Mouse (Mus musculus) midbrain, embryonic 16.5 days (tissue): ENCODE measurements at regions not wholly inside any gene's neighbourhood (a gene's known extent, or its start where the extent isn't known, plus 50 kb on each side); places are given as distances from the start of the nearest gene placed in this dataset.

ENCODE experiments used
- ATAC-seq: fragments of 200-750 bp; cut with Nextera tagmentation; 2 replicates; pipeline ENCODE4 v1.8.0; 2017; ENCODE audit warnings: moderate TSS enrichment
- H3K27ac ChIP-seq: fragments of 300-500 bp; sonication (generic); 2 replicates; pipeline ENCODE4 v1.5.1; 2014; ENCODE audit warnings: mild to moderate bottlenecking, low read length, mixed read lengths
- H3K27me3 ChIP-seq: fragments of 300-500 bp; sonication (generic); 2 replicates; pipeline ENCODE4 v1.6.1; 2014; ENCODE audit warnings: low read depth, low read length, mixed read lengths; ENCODE audit not compliant: control insufficient read depth, insufficient read depth
- H3K36me3 ChIP-seq: fragments of 300-500 bp; sonication (generic); 2 replicates; pipeline ENCODE4 v1.6.1; 2014; ENCODE audit warnings: mild to moderate bottlenecking, low read length, moderate library complexity, mixed read lengths; ENCODE audit not compliant: control insufficient read depth, insufficient read depth
- H3K4me1 ChIP-seq: fragments of 300-500 bp; sonication (generic); 2 replicates; pipeline ENCODE4 v1.6.1; 2014; ENCODE audit warnings: mild to moderate bottlenecking, low read length, mixed read lengths; ENCODE audit not compliant: control insufficient read depth, insufficient read depth
- H3K4me2 ChIP-seq: fragments of 300-500 bp; sonication (generic); 2 replicates; pipeline ENCODE4 v1.6.1; 2014; ENCODE audit warnings: mild to moderate bottlenecking, low read length, mixed read lengths
- H3K4me3 ChIP-seq: fragments of 300-500 bp; sonication (generic); 2 replicates; pipeline ENCODE4 v1.5.1; 2014; ENCODE audit warnings: low read depth, mild to moderate bottlenecking, low read length, moderate library complexity, mixed read lengths
- H3K9ac ChIP-seq: fragments of 300-500 bp; sonication (generic); 2 replicates; pipeline ENCODE4 v1.6.1; 2014; ENCODE audit warnings: low read depth, low read length, mixed read lengths
- H3K9me3 ChIP-seq: fragments of 300-500 bp; sonication (generic); replicated peaks from 2 replicates; pipeline ENCODE4 v1.6.1; 2014; ENCODE audit warnings: mild to moderate bottlenecking, low read length, mixed read lengths; ENCODE audit not compliant: control insufficient read depth, poor library complexity, severe bottlenecking
- WGBS: fragments of 180-500 bp; shearing (Covaris S2); extraction: QIAGEN DNeasy Blood & Tissue Kit; methylation state at CpG from one replicate; pipeline ENCODE4 v1.1.7; 2014; 5-methylcytosine and 5-hydroxymethylcytosine counted together

DNA sequence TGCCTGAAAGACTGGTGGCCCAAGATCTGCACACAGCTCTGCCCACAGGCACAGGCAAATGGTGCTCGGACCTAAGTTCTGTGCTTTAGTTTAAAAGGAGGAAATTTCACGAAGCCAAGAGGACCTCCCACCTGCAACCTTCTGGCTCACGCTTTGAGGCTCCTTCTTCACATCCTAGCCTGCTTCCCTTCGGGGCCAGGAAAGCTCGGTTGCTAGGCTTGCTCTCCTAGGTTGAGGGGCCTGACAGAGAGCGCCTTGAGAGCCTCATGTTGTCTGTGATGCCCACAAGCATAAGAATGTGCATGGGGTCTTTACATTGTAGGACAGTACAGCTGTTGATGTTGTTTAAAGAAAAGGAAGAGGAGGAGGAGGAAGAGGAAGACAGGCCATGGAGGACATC is 123.9 kb upstream of the Sgk1 start:
- no peaks in the 10 kb centered on the region for H3K36me3 ChIP-seq
- no peaks in the 10 kb centered on the region for H3K9me3 ChIP-seq
- H3K9ac ChIP-seq: no peak overlapping the region
- ATAC-seq: no peak
- H3K4me1 ChIP-seq: peaks cover 5% of the 10 kb centered on the region
- H3K4me2 ChIP-seq: no peak overlapping the region
- 84% methylated on average over 6 of the region's 6 CpGs for WGBS
- no peaks in the 10 kb centered on the region for H3K27me3 ChIP-seq
- H3K4me3 ChIP-seq: no peak overlapping the region
- H3K27ac ChIP-seq: no peak overlapping the region

DNA sequence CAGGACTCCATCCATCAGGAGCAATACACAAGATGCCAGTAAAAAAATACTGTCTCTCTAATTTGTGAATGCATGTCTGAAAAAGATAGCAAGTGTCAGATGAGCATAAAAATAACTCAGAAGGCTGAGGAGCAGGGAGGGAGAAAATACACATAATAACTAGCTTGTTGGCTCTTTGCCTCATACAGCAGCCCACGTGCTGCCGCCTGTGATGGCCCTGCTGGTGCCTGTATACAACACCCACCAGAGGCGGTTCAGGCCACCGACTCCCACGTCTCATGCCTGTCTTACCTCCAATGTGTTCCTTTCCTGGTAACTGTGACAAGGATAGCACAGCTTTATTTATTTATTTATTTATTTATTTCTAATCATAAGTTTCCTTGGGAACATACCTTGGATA is 119.5 kb upstream of the Sgk1 start:
- Histone ChIP-seq H3K27ac (no peak overlapping the region), H3K9ac (no peak overlapping the region), H3K9me3 (no peaks in the 10 kb centered on the region), H3K36me3 (no peaks in the 10 kb centered on the region), H3K4me2 (no peak overlapping the region), H3K4me1 (no peaks in the 10 kb centered on the region), H3K4me3 (no peak overlapping the region), H3K27me3 (no peaks in the 10 kb centered on the region)
- WGBS: 88% methylated on average over 5 of the region's 5 CpGs
- ATAC-seq: no peak

DNA sequence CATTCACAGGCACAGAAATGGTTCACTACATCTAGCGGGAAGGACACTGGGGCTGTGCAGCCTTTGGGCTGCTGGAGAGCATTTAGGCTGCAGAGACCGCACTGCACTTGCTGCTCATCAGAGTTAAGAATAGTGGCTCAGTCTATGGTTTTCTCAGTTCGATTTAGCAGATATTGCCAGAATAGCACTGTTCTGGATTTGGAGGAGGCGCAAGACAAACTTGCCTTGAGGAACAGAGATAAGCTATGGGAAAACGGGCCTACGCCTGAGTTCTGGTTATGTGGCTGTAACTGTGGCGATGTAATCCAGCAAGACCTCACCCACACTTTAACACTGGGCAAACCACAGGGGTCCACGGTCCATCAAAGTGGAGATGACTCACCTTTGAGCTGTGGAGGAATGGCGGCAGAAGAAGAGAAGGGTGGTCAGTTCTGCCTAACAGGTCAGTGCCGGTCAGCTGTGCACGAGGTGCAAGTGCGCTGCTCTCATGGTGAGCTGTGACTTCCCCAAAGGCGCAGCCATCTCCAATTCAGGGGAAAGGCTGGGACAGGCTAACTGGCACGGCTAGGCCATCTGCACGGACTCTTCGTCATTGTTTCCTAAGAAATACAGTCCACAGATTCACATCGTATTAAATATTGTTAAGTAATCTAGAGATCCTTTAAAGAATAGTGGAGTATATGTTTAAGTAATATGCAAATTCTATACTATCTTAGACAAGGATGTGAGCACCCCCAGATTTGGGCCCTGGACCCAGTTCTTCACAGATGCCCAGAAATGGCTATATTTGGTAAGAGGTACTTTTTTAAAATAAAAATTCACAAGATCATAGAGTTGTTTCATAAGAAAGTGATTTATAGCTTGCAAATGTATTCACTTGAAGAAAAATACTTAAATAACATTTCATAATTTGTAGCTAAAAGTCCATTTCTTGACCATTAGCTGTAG is 118.7 kb upstream of the Sgk1 start:
- 93% methylated on average over 17 of the region's 17 CpGs for WGBS
- no peak for ATAC-seq

DNA sequence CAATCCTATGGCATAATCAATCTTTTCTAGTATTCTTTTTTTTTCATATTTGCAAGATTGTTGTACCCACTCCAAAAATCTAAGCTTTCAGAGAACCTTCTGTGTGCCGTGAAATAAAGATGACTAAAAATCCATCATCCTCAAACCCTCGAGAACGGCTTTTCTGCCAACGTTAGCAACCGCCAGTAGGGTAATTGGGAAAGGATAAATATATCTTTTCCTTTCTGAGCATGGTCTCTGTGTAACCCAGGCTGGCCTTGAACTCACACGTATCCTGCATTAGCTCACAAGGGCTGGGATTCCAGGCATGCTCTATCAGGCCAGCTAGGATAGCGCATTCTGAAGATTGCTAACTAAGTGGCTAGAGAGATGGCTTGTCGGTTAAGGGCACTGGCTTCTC is 117.9 kb upstream of the Sgk1 start:
- Histone ChIP-seq H3K4me1 (no peaks in the 10 kb centered on the region), H3K4me3 (no peak overlapping the region), H3K27ac (no peak overlapping the region), H3K9me3 (no peaks in the 10 kb centered on the region), H3K36me3 (no peaks in the 10 kb centered on the region), H3K9ac (no peak overlapping the region), H3K4me2 (no peak overlapping the region), H3K27me3 (no peaks in the 10 kb centered on the region)
- WGBS: 94% methylated on average over 8 of the region's 8 CpGs
- ATAC-seq: no peak

More for the DNA sequence above, 118.7 kb upstream of the Sgk1 start:
- Histone ChIP-seq H3K4me3 (no peak overlapping the region), H3K9me3 (no peaks in the 10 kb centered on the region), H3K4me2 (no peak overlapping the region), H3K27me3 (no peaks in the 10 kb centered on the region), H3K9ac (no peak overlapping the region), H3K27ac (no peak overlapping the region), H3K4me1 (no peaks in the 10 kb centered on the region), H3K36me3 (no peaks in the 10 kb centered on the region)

DNA sequence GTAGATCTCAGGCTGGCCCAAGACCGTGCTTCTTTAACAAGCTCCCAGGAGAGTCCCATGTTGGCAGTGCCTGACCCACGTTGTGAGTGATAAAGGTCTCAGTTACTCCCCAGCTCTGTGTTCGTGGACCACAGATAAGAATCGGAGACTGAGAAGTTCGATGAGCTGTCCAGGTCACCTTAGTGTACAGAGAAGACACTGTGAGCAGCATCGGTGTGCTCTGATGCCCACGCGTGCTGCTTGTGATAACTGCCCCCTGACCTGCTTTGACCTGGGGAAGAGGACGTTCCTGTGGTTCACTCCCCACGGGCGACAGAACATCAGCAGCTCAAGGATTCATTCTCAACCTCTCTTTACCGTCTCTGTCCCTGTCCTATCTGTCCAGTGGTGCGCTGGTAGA is 117.1 kb upstream of the Sgk1 start:
- no peak for ATAC-seq
- H3K27ac ChIP-seq: no peak overlapping the region
- no peaks in the 10 kb centered on the region for H3K4me1 ChIP-seq
- H3K9me3 ChIP-seq: no peaks in the 10 kb centered on the region
- no peaks in the 10 kb centered on the region for H3K27me3 ChIP-seq
- 78% methylated on average over 13 of the region's 13 CpGs for WGBS
- H3K4me2 ChIP-seq: no peak overlapping the region
- no peak overlapping the region for H3K9ac ChIP-seq
- no peaks in the 10 kb centered on the region for H3K36me3 ChIP-seq
- H3K4me3 ChIP-seq: no peak overlapping the region

DNA sequence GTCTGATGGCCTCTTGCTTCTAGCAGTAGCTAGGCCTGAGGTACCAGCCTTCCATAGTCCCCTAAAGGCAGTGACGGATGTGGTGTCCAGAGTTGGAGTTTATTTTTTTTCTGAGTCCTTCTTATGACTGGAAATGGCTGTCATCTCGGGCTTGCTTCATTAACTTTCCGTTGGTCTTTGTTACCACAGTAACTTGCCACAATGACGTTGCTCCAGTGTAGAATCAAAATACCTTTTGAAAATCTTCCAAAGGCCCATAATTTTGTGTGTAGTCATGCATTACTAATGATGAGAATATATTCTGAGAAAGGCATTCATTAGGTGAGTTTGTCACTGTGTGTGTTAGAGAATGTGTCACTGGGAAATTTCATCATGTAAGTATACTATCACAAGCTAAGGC is 108.4 kb upstream of the Sgk1 start:
- Histone ChIP-seq H3K9me3 (peaks cover 3% of the 10 kb centered on the region; the same call in 1 of the 2 replicates), H3K4me3 (no peak overlapping the region), H3K9ac (no peak overlapping the region), H3K27ac (no peak overlapping the region), H3K36me3 (no peaks in the 10 kb centered on the region), H3K4me1 (peaks cover 7% of the 10 kb centered on the region), H3K4me2 (no peak overlapping the region), H3K27me3 (no peaks in the 10 kb centered on the region)
- WGBS: 76% methylated on average over 4 of the region's 4 CpGs
- no peak for ATAC-seq

DNA sequence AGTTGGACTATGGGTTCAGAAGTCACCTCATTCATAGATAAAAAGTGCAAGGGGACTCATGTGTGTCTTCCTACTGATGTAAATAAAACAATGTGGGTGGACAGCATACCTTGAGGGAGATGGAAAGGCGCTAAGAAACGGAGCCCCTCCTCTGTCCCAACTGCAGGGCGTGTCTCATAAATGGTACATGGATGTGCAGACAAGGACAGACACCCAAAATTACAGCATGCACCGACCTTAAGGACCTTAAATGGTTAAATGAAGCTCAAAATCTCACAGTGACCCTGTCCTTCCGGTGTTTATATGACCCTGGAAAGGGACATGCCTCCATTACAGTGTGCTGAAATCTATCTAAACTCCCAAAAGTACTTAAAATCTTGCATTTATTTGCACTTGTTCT is 106.5 kb upstream of the Sgk1 start:
- no peak for ATAC-seq
- 82% methylated on average over 5 of the region's 5 CpGs for WGBS
- Histone ChIP-seq H3K36me3 (no peaks in the 10 kb centered on the region), H3K4me3 (no peak overlapping the region), H3K4me1 (peaks cover 7% of the 10 kb centered on the region), H3K27me3 (no peaks in the 10 kb centered on the region), H3K9me3 (peaks cover 3% of the 10 kb centered on the region; the same call in 1 of the 2 replicates), H3K9ac (no peak overlapping the region), H3K27ac (no peak overlapping the region), H3K4me2 (no peak overlapping the region)

DNA sequence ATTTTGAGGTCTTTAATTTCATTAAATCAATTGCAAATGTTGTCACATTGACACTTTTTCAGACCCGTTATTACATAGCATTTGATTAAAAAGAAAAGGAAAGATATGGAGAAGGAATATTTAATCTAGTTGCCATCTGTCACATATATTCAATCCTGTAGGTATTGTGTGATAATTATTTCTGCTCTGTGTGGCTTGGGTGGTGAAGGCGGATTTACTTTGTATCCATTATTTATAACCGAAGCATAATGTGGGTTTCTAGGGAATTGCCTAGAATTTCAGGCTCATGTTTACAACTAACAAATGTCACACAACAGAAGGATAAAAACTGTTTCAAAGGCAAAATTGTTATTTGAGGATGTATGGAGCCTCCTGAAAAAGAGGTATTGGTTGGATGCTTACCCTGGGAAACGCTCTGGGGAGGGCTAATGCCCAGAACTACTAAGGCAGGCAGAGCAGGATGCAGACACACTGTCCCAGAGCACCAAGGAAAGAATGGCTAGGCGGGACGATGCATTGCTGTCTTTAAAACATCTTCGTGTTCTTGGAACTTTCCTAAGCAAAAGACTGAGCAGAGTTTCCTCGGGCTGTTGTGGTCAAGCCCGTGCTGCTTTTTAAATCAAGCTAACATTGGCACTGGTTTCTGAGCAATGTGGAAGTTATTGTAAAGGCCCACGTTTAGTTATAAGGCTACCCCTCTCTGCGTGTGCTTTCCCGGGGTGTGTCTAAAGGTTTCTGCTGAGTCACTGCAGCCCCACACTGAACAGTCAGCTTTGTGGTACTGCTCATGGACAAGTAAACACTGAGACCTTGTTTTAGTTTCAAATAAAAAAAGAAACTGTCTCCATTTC is 105.8 kb upstream of the Sgk1 start:
- H3K4me3 ChIP-seq: no peak overlapping the region
- ATAC-seq: peak; percentile 74
- no peaks in the 10 kb centered on the region for H3K36me3 ChIP-seq

DNA sequence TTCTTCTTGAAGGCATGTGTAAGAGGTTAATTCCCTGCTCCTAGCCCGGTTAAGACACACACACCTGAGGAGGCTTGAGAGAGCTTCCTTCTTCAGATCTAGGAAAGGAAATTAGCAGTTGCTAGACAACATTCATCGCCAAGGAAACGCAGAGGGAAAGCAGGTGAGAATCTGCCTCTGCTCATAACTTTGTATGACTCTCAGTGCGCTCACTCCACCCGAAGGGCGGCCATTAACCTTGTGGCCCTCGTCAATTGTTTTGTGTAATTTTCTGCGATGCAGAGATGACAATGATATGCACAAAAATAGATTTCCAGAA is 105.3 kb upstream of the Sgk1 start:
- peak; percentile 72 for ATAC-seq
- no peaks in the 10 kb centered on the region for H3K27me3 ChIP-seq
- H3K36me3 ChIP-seq: no peaks in the 10 kb centered on the region
- H3K4me3 ChIP-seq: no peak overlapping the region
- H3K4me2 ChIP-seq: no peak overlapping the region
- no peaks in the 10 kb centered on the region for H3K9me3 ChIP-seq
- WGBS: 73% methylated on average over 8 of the region's 8 CpGs
- H3K9ac ChIP-seq: no peak overlapping the region
- H3K27ac ChIP-seq: no peak overlapping the region
- H3K4me1 ChIP-seq: peaks cover 7% of the 10 kb centered on the region

More for the DNA sequence above, 105.8 kb upstream of the Sgk1 start:
- no peak overlapping the region for H3K9ac ChIP-seq
- peaks cover 1% of the 10 kb centered on the region; the same call in 1 of the 2 replicates for H3K9me3 ChIP-seq
- H3K27ac ChIP-seq: no peak overlapping the region
- no peaks in the 10 kb centered on the region for H3K27me3 ChIP-seq
- H3K4me2 ChIP-seq: no peak overlapping the region
- peaks cover 7% of the 10 kb centered on the region for H3K4me1 ChIP-seq
- 40% methylated on average over 12 of the region's 12 CpGs for WGBS
